Mouse (Mus musculus): ENCODE measurements around the gene Ephx3.

- no peak for TF ChIP-seq USF1 (IDR thresholded peaks at IDR 0.05; ENCODE audit: low read depth, low read length)
- TF ChIP-seq EP300 (IDR thresholded peaks at IDR 0.05; ENCODE audit: low read length): no peak
- no peak for TF ChIP-seq NRF1 (IDR thresholded peaks at IDR 0.05; ENCODE audit: low read depth, low read length)
- no peak for TF ChIP-seq E2F4 (IDR thresholded peaks at IDR 0.05; ENCODE audit: insufficient replicate concordance, low read depth, low read length)
- TF ChIP-seq POLR2A (IDR thresholded peaks at IDR 0.05; ENCODE audit: low read depth, low read length): no peak
- TF ChIP-seq NELFE (IDR thresholded peaks at IDR 0.05; ENCODE audit: low read depth, low read length): no peak
- TF ChIP-seq CHD1 (IDR thresholded peaks at IDR 0.05; ENCODE audit: low read depth, low read length): no peak
- TF ChIP-seq ZNF384 (IDR thresholded peaks at IDR 0.05; ENCODE audit: low read depth, low read length): no peak
These were observed 3.7 kb upstream of the Ephx3 start for GRCm38 (mm10) chr17:32193010-32193409.
